Mouse (Mus musculus) liver, postnatal 0 days (tissue): Measurements from ENCODE around the gene Pak2.

Experiments used
- CTCF ChIP-seq: sonication (generic); IDR thresholded peaks from 2 replicates; pipeline ENCODE4 v1.5.1; 2016; ENCODE audit warnings: antibody characterized with exemption, low read depth
- EP300 ChIP-seq: IDR thresholded peaks from 2 replicates; pipeline ENCODE4 v1.6.1; 2016; ENCODE audit warnings: antibody characterized with exemption, low read depth, mild to moderate bottlenecking

GRCm38 (mm10) chr16:32078991-32079511, at the start of gene Pak2:
- TF ChIP-seq CTCF (no peak), EP300 (no peak)
